33 mouse cellular contexts compared by ENCODE assay signal in genomic region chr19:4218784-4219183, GRCm38 (mm10). TPM values are rescaled to one million over a fixed set of nuclear protein-coding genes. Genes with fewer than 3 reads are reported as not detected.
DNase-seq lines count a peak whose midpoint lies in the region; ATAC-seq and TF ChIP-seq lines count a peak whose summit lies in the region.
"Had no signal": no experiment of that assay in that cellular context is flagged by ENCODE, and none has a peak within 500 bp of the region (broad histone marks: within the 10 kb centered on the region; RNA-seq: fewer than 3 reads in every experiment).

No protein-coding gene starts in this region.

- H3K4me1 ChIP-seq in liver, postnatal 0 days (ENCODE audit: insufficient read depth), result peaks cover 62% of the 10 kb centered on the region
- peaks cover 35% of the 10 kb centered on the region for H3K4me1 ChIP-seq in hindbrain, embryonic 16.5 days (ENCODE audit: control insufficient read depth, insufficient read depth, low read depth, low read length)

- no peak for TF ChIP-seq CTCF in liver, postnatal 0 days (IDR thresholded peaks at IDR 0.05; ENCODE audit: low read depth)

- H3K27ac ChIP-seq in liver, postnatal 0 days (ENCODE audit: low read depth), result 0 out of 2 replicates have a peak overlapping the region, but pooled peaks have one; percentile 44
- H3K27ac ChIP-seq in hindbrain, embryonic 16.5 days (ENCODE audit: low read depth, low read length), result no peak overlapping the region
- H3K27ac ChIP-seq: hindbrain, embryonic 15.5 days; left cerebral cortex, adult 2 months; midbrain, embryonic 10.5 days had no signal

- peaks cover 37% of the 10 kb centered on the region for H3K27me3 ChIP-seq in liver, postnatal 0 days (ENCODE audit: insufficient read depth, low read length)
- peaks cover 15% of the 10 kb centered on the region for H3K27me3 ChIP-seq in hindbrain, embryonic 16.5 days (replicated peaks; ENCODE audit: control insufficient read depth, insufficient read depth, low read length)

- no peak for ATAC-seq in liver, postnatal 0 days
- ATAC-seq in hindbrain, embryonic 16.5 days, result no peak
- ATAC-seq: forebrain, embryonic 16.5 days had no signal

- H3K4me3 ChIP-seq in liver, postnatal 0 days (ENCODE audit: low read depth, low read length), result no peak overlapping the region
- no peak overlapping the region for H3K4me3 ChIP-seq in hindbrain, embryonic 16.5 days (ENCODE audit: low read length)
- H3K4me3 ChIP-seq: hindbrain, embryonic 15.5 days; left cerebral cortex, adult 2 months; limb, embryonic 10.5 days; midbrain, embryonic 10.5 days had no signal

- no peak for DNase-seq in liver, postnatal 0 days
- DNase-seq in liver (no peak), A20 (ENCODE audit: low read depth, low spot score) (peak; percentile 41)
- peak; percentile 73 for DNase-seq in T-cell, adult 2 months (ENCODE audit: low spot score)
- DNase-seq in induced T-regulatory cell, adult 2 months (ENCODE audit: low read depth), result peak; percentile 65
- DNase-seq in embryo, embryonic 9.5 days (ENCODE audit: extremely low spot score), result no peak
- no peak for DNase-seq in gastrocnemius, postnatal 4 days (ENCODE audit: low spot score in 2 of 2)
- DNase-seq: adrenal gland, postnatal 25 days; cerebellum, adult 18-20 months; cerebellum, postnatal 36 days; heart, postnatal 36 days; kidney, adult 8-10 months; kidney, postnatal 25 days; lung, adult 2 months; lung, postnatal 36 days; right cerebral cortex, adult 18-20 months; thymus, postnatal 25 days had no signal

- no peaks in the 10 kb centered on the region; the same call in 1 of the 2 replicates for H3K36me3 ChIP-seq in liver, postnatal 0 days (replicated peaks; ENCODE audit: insufficient read depth, low read length)
- no peaks in the 10 kb centered on the region for H3K36me3 ChIP-seq in hindbrain, embryonic 16.5 days (ENCODE audit: control insufficient read depth, insufficient read depth, low read length)
- H3K36me3 ChIP-seq: G1E; hindbrain, embryonic 15.5 days; midbrain, embryonic 10.5 days had no signal

- no peaks in the 10 kb centered on the region for H3K9me3 ChIP-seq in liver, postnatal 0 days (ENCODE audit: low read length)
- no peaks in the 10 kb centered on the region for H3K9me3 ChIP-seq in hindbrain, embryonic 16.5 days (ENCODE audit: control insufficient read depth, low read length)
- H3K9me3 ChIP-seq: G1E; hindbrain, embryonic 15.5 days; limb, embryonic 10.5 days; midbrain, embryonic 10.5 days had no signal

- WGBS in liver, postnatal 0 days (ENCODE audit: insufficient replicate concordance), result 44% methylated on average over 1 of the region's 1 CpGs
- WGBS in hindbrain, embryonic 16.5 days, result 81% methylated on average over 1 of the region's 1 CpGs

- H3K9ac ChIP-seq in liver, postnatal 0 days (replicated peaks), result no peak overlapping the region
- no peak overlapping the region for H3K9ac ChIP-seq in hindbrain, embryonic 16.5 days (ENCODE audit: low read depth, low read length)
- H3K9ac ChIP-seq: hindbrain, embryonic 15.5 days had no signal

- TF ChIP-seq EP300 in liver, postnatal 0 days (IDR thresholded peaks at IDR 0.05; ENCODE audit: low read depth), result no peak

- H3K4me2 ChIP-seq in liver, postnatal 0 days (ENCODE audit: low read depth, low read length), result no peak overlapping the region
- no peak overlapping the region for H3K4me2 ChIP-seq in hindbrain, embryonic 16.5 days (ENCODE audit: low read length)
- H3K4me2 ChIP-seq: hindbrain, embryonic 15.5 days; liver, embryonic 11.5 days had no signal

RNA-seq across cellular contexts. Expression of gene AC109138.7, which starts 4.6 kb away (rescaled TPM):
- polyA plus RNA-seq in liver, postnatal 0 days (2015; fragmentation: Nextera tagmentation; extraction: Ambion mirVana), result not detected in 2 replicates
- not detected in 2 replicates for polyA plus RNA-seq in hindbrain, embryonic 16.5 days (2015; fragmentation: Nextera tagmentation; extraction: Ambion mirVana)
- total RNA-seq in gastrocnemius, postnatal 4 days (2021), result not detected
- total RNA-seq: adrenal gland, postnatal 25 days; G1E; gastrocnemius, adult 18-20 months; granulocyte monocyte progenitor cell, adult 5-6 weeks; heart, postnatal 36 days; layer of hippocampus, adult 8-10 months; left cerebral cortex, adult 2 months; midbrain, postnatal 0 days had no signal
- polyA plus RNA-seq: embryonic facial prominence, embryonic 11.5 days; forebrain, embryonic 16.5 days; heart, embryonic 14.5 days; hindbrain, embryonic 15.5 days; limb, embryonic 10.5 days; liver, embryonic 11.5 days; lung, adult 2 months; midbrain, embryonic 10.5 days; midbrain, postnatal 0 days; neural tube, embryonic 11.5 days; stomach, embryonic 16.5 days had no signal

RNA-seq across cellular contexts. Expression of gene Clcf1, which starts 4.7 kb away (rescaled TPM):
- 0.91 and 1.1 TPM in 2 replicates for polyA plus RNA-seq in liver, postnatal 0 days (2015; fragmentation: Nextera tagmentation; extraction: Ambion mirVana)
- 1.0 and 1.1 TPM in 2 replicates for polyA plus RNA-seq in hindbrain, embryonic 16.5 days (2015; fragmentation: Nextera tagmentation; extraction: Ambion mirVana)
- total RNA-seq in gastrocnemius, postnatal 4 days (2021), result 1 to 10 TPM; 1.6 to 2.7 TPM
- polyA plus RNA-seq: G1E had no signal

RNA-seq across cellular contexts. Expression of gene Pold4, which starts 12.9 kb away (rescaled TPM):
- 28.5 and 31.1 TPM in 2 replicates for polyA plus RNA-seq in liver, postnatal 0 days (2015; fragmentation: Nextera tagmentation; extraction: Ambion mirVana)
- 21.3 and 24.0 TPM in 2 replicates for polyA plus RNA-seq in hindbrain, embryonic 16.5 days (2015; fragmentation: Nextera tagmentation; extraction: Ambion mirVana)
- total RNA-seq in gastrocnemius, postnatal 4 days (2021), result 10 to 100 TPM; 31.4 to 34.3 TPM

RNA-seq across cellular contexts. Expression of gene Rad9a, which starts 17.3 kb away (rescaled TPM):
- polyA plus RNA-seq in liver, postnatal 0 days (2015; fragmentation: Nextera tagmentation; extraction: Ambion mirVana), result 8.0 and 9.0 TPM in 2 replicates
- 25.0 and 26.5 TPM in 2 replicates for polyA plus RNA-seq in hindbrain, embryonic 16.5 days (2015; fragmentation: Nextera tagmentation; extraction: Ambion mirVana)
- 1 to 10 TPM; 7.3 to 8.3 TPM for total RNA-seq in gastrocnemius, postnatal 4 days (2021)

RNA-seq across cellular contexts. Expression of gene Ppp1ca, which starts 26.9 kb away (rescaled TPM):
- 269 and 284 TPM in 2 replicates for polyA plus RNA-seq in liver, postnatal 0 days (2015; fragmentation: Nextera tagmentation; extraction: Ambion mirVana)
- 604 and 614 TPM in 2 replicates for polyA plus RNA-seq in hindbrain, embryonic 16.5 days (2015; fragmentation: Nextera tagmentation; extraction: Ambion mirVana)
- total RNA-seq in gastrocnemius, postnatal 4 days (2021), result 100 to 1,000 TPM; 432 to 472 TPM

Comparison
In these comparisons a context has a peak if more than half of its experiments do, and no peak if none do; other contexts are left out.
1. DNase-seq: peak in A20 (single experiment), T-cell, adult 2 months (single experiment) and induced T-regulatory cell, adult 2 months (single experiment); none in liver, postnatal 0 days (single experiment), liver (single experiment), embryo, embryonic 9.5 days (single experiment) and gastrocnemius, postnatal 4 days (0 of 2).